Mouse (Mus musculus) CH12.LX (cell line): ENCODE measurements around the gene Asb3.

ENCODE experiments used
- CHD1 ChIP-seq: IDR thresholded peaks from 2 replicates; pipeline ENCODE4 v1.6.1; 2012; ENCODE audit warnings: low read depth, low read length, improper control_type of control experiment, inconsistent platforms
- CHD2 ChIP-seq: IDR thresholded peaks from 2 replicates; pipeline ENCODE4 v1.6.1; 2011; ENCODE audit warnings: low read length, improper control_type of control experiment
- CTCF ChIP-seq, 2 experiments: IDR thresholded peaks in 1 of 2; conservative IDR thresholded peaks in 1 of 2; 2 replicates each; pipeline ENCODE4 v1.5.1; 2011 to 2012; ENCODE audit warnings: low read depth in 2 of 2, low read length in 2 of 2, improper control_type of control experiment in 1 of 2, inconsistent platforms in 1 of 2, mild to moderate bottlenecking in 1 of 2, moderate library complexity in 1 of 2
- ELF1 ChIP-seq: IDR thresholded peaks from 2 replicates; pipeline ENCODE4 v1.6.1; 2014; ENCODE audit warnings: low read depth, mild to moderate bottlenecking, inconsistent platforms, low read length, improper control_type of control experiment
- EP300 ChIP-seq: IDR thresholded peaks from 2 replicates; pipeline ENCODE4 v1.6.1; 2011; ENCODE audit warnings: low read length, improper control_type of control experiment
- NRF1 ChIP-seq: IDR thresholded peaks from 2 replicates; pipeline ENCODE4 v1.6.1; 2014; ENCODE audit warnings: low read depth, mild to moderate bottlenecking, inconsistent platforms, low read length, improper control_type of control experiment, moderate library complexity
- POLR2A ChIP-seq: IDR thresholded peaks from 2 replicates; pipeline ENCODE4 v1.6.1; 2011; ENCODE audit warnings: low read depth, mild to moderate bottlenecking, improper control_type of control experiment, low read length
- ZMIZ1 ChIP-seq: IDR thresholded peaks from 2 replicates; pipeline ENCODE4 v1.6.1; 2012; ENCODE audit warnings: low read depth, mild to moderate bottlenecking, inconsistent platforms, low read length, improper control_type of control experiment

DNA sequence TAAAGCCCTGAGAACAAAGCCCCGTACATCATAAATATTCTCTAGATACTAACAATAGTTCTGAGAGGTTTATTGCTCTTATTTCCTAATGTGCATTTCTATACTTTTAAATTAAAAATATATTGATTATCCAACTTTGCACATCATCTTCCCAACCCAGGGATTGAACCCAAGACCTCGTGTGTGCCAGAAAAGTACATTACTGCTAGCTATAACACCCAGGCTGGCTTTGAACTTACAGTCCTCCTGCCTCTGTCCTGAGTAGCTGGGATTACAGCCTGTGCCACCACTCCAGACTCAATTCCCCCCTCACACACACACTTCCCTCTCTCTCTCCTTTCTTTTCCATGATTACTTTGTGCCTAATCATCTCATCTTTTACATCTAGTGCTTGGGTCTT, 2.9 kb downstream of the Asb3 start:
- TF ChIP-seq EP300 (no peak), POLR2A (no peak), CHD1 (no peak), ELF1 (no peak), CTCF (conservative IDR thresholded peaks at IDR 0.05 in 1 of 2, IDR thresholded peaks at IDR 0.05 in 1 of 2; ENCODE audit: low read depth in 2 of 2, low read length in 2 of 2) (no peak), NRF1 (no peak), ZMIZ1 (no peak), CHD2 (no peak)
